Mouse (Mus musculus): ENCODE measurements around the gene Cbx5. TPM values are rescaled to one million over a fixed set of nuclear protein-coding genes. Genes with fewer than 3 reads are reported as not detected.

Cbx5 gene
- polyA plus RNA-seq, 1 experiment from 2014 or later: 143 TPM

- peaks cover 52% of the 10 kb centered on the region for H3K27me3 ChIP-seq
Observed at GRCm38 (mm10) chr15:103144176-103144575, 95.4 kb downstream of the Cbx5 start.

More at GRCm38 (mm10) chr15:103144176-103144575, 95.4 kb downstream of the Cbx5 start:
- no peak overlapping the region for H3K9ac ChIP-seq
- peaks cover 30% of the 10 kb centered on the region for H3K4me1 ChIP-seq (replicated peaks)
- H3K4me3 ChIP-seq: no peak overlapping the region
- H3K4me2 ChIP-seq: no peak overlapping the region
- no peak overlapping the region for H3K27ac ChIP-seq
- 50% methylated on average over 3 of the region's 3 CpGs for WGBS
- no peaks in the 10 kb centered on the region for H3K36me3 ChIP-seq
- no peaks in the 10 kb centered on the region for H3K9me3 ChIP-seq
- no peak for ATAC-seq (ENCODE audit: low FRiP score)

MicroRNA genes within 50 kb of the gene (microRNA counts, 519-probe panel; counts per million panel counts)
- 4,282 counts per million, percentile 71 among the panel's probes with 10 or more counts for microRNA mmu-miR-148b

Small RNAs within 50 kb of the gene (microRNA-seq; reads per million reads assigned to microRNA genes)
- gene Mir148b: 172 reads per million, percentile 57 among the genes with 10 or more reads in this experiment

Other genes with a start within 250 kb of the Cbx5 start
- gene Hoxc8, start 249.2 kb downstream of the Cbx5 start, polyA plus RNA-seq (2015; fragmentation: Nextera tagmentation; extraction: Ambion mirVana): 0.50 and 1.5 TPM in 2 replicates
- 5.3 and 9.1 TPM in 2 replicates for gene Hoxc6, start 241.6 kb downstream of the Cbx5 start, polyA plus RNA-seq (2015; fragmentation: Nextera tagmentation; extraction: Ambion mirVana)
- gene Hoxc4, start 220.9 kb downstream of the Cbx5 start, polyA plus RNA-seq (2015; fragmentation: Nextera tagmentation; extraction: Ambion mirVana): 76.2 and 86.9 TPM in 2 replicates
- gene Smug1, start 72.7 kb downstream of the Cbx5 start, polyA plus RNA-seq (2015; fragmentation: Nextera tagmentation; extraction: Ambion mirVana): 40.7 and 41.2 TPM in 2 replicates
- gene Hnrnpa1, start 616 bp upstream of the Cbx5 start, polyA plus RNA-seq (2015; fragmentation: Nextera tagmentation; extraction: Ambion mirVana): 901 and 926 TPM in 2 replicates
- 1.1 and 1.4 TPM in 2 replicates for gene Nfe2, start 18.6 kb upstream of the Cbx5 start, polyA plus RNA-seq (2015; fragmentation: Nextera tagmentation; extraction: Ambion mirVana)
- 219 and 222 TPM in 2 replicates for gene Copz1, start 32.9 kb upstream of the Cbx5 start, polyA plus RNA-seq (2015; fragmentation: Nextera tagmentation; extraction: Ambion mirVana)
- 0.23 and 0.34 TPM in 2 replicates for gene Gpr84, start 70.8 kb upstream of the Cbx5 start, polyA plus RNA-seq (2015; fragmentation: Nextera tagmentation; extraction: Ambion mirVana)
- 18.6 and 19.9 TPM in 2 replicates for gene Zfp385a, start 100.3 kb upstream of the Cbx5 start, polyA plus RNA-seq (2015; fragmentation: Nextera tagmentation; extraction: Ambion mirVana)
- gene Itga5, start 126.9 kb upstream of the Cbx5 start, polyA plus RNA-seq (2015; fragmentation: Nextera tagmentation; extraction: Ambion mirVana): 8.6 and 8.9 TPM in 2 replicates
- not detected in 2 replicates for gene Gtsf1, start 190.7 kb upstream of the Cbx5 start, polyA plus RNA-seq (2015; fragmentation: Nextera tagmentation; extraction: Ambion mirVana)
- not detected in 2 replicates for gene Gtsf2, start 208.7 kb upstream of the Cbx5 start, polyA plus RNA-seq (2015; fragmentation: Nextera tagmentation; extraction: Ambion mirVana)
- 1.7 and 2.3 TPM in 2 replicates for gene Nckap1l, start 214.0 kb upstream of the Cbx5 start, polyA plus RNA-seq (2015; fragmentation: Nextera tagmentation; extraction: Ambion mirVana)